Mouse (Mus musculus) kidney, postnatal 4 days (tissue): ENCODE measurements around the gene Dusp16.

ENCODE experiments used
- DNase-seq, 2 experiments: peaks; one replicate each; pipeline ENCODE4 v3.0.0; 2021; ENCODE audit warnings: mixed read lengths in 2 of 2

The Dusp16 gene

GRCm38 (mm10) chr6:134732813-134733212, 59.6 kb downstream of the Dusp16 start:
- DNase-seq, result no peak

DNA sequence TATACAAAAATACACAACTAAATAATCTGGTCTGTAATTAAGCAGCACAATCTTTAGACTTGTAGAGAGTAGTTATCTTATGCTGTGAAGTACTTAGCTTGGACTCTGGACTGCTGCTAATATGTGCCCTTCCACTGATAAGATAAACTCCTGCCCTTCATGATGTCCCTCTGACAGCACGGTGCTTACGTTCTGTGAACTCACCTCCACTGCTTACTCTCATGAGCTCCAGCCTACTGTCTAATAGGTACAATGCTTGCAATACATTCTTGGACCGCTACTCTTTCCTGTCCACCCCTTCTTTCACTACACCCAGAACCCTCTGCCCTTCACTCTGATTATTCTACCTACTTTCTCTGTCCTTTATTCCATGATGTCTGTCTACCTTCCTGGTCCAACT, 61.4 kb downstream of the Dusp16 start:
- DNase-seq, result no peak

GRCm38 (mm10) chr6:134725406-134725805, 67.0 kb downstream of the Dusp16 start:
- no peak for DNase-seq

GRCm38 (mm10) chr6:134723833-134724553, 68.4 kb downstream of the Dusp16 start:
- peak; percentile 26 to 47 for DNase-seq

- DNase-seq, result no peak
Measured at GRCm38 (mm10) chr6:134723326-134723725, 69.1 kb downstream of the Dusp16 start.

- DNase-seq, result no peak
Measured at GRCm38 (mm10) chr6:134722906-134723305, 69.5 kb downstream of the Dusp16 start.

GRCm38 (mm10) chr6:134721729-134722269, 70.6 kb downstream of the Dusp16 start:
- DNase-seq, result no peak

GRCm38 (mm10) chr6:134720150-134720549, 72.3 kb downstream of the Dusp16 start:
- DNase-seq, result no peak

DNA sequence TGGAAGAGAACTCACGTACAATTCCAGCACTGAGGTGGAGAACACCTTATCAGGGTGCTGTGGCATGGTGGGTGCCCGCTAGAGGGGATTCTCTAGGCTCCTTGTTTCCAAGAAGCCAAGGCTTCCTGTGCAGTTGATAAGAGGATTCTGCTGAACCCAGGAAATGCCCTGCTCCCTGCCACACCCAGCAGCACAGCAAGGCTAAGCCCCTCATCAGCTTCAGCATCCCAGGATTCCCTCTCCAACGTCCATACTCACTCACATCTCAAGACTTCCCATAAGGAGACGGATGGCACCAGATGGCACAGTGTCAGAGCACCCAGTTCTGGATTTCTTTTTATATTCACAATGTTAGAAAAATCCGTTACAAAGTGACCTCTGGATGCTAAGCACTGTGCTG, 73.3 kb downstream of the Dusp16 start:
- no peak for DNase-seq

- DNase-seq, result peak in 1 of 2 experiments; percentile 37
Measured at GRCm38 (mm10) chr6:134718668-134719065, 73.8 kb downstream of the Dusp16 start.

DNA sequence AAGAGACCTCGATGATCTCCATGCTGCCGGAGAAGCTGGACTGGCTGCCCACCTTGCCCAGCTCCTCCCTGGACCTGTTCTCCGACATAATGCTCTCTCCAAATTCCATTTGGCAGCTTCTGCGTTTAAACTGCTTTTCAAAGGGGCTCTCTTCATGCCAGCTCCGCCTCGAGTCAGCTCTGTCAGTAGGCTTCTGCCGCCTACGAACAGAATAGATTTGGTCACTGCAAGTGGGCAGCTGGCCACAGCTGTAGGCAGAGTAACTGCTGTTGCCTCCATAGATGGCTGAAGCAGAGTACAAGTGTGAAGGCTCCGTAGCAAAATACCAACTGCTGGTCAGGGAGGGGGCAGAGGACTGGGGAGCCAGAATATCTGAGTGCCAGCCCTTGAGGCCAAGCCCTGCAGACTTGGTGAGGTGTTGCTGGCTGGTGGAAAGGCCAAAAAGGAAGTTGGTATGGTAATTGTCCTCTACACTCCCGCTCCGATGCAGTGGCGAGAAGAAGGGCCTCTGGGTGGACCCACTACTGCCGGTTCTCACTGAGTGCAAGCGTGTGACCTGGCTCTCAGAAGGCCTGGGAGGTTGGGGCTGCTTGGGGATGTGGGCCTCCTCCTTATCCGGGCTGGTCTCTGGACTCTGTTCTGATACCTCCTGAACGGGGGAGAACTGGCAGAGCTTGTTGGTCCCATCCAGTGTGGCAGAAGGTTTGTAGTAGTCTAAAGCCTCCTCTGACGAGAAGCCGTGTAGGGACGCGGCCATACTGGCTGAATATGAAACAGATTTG, 74.3 kb downstream of the Dusp16 start:
- DNase-seq, result no peak

GRCm38 (mm10) chr6:134716168-134716587, 76.2 kb downstream of the Dusp16 start:
- DNase-seq, result no peak

- DNase-seq, result no peak
Measured at GRCm38 (mm10) chr6:134713897-134714296, 78.5 kb downstream of the Dusp16 start.

DNA sequence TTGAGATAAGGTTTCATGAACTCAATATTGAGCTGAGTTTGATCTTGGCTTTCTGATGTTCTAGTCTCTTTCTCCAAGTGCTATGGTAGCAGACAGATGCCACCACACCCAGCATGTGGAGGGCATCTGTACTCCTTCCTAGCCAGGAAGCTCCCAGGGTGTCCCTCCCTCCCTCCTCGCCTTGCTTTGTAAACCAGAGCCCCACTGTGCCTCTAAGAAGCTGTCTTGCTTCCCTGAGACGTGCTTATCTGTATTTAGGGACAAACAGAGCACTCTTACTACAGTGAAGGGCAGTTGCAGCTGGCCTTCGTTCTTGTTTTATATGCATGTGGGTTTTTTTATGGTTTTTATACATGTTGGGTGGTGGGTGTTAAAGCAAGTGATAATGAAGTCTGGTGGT, 79.1 kb downstream of the Dusp16 start:
- no peak for DNase-seq

DNA sequence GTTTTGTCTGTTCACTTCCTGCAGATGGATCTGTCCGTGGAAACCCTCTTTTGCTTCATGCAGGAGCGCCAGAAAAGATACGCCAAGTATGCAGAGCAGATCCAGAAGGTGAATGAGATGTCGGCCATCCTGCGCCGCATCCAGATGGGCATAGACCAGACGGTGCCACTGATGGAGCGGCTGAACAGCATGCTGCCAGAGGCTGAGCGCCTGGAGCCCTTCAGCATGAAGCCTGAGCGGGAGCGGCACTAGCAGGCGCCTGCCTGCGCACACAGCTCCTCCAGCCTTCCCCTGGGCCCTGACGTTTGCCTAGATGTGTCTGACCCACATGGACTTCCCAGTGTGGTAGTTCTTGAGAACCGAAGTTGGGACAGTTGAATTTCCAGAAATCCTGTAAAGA, 82.4 kb downstream of the Dusp16 start:
- no peak for DNase-seq

GRCm38 (mm10) chr6:134706467-134706866, 86.0 kb downstream of the Dusp16 start:
- DNase-seq, result no peak

- DNase-seq, result no peak
Measured at GRCm38 (mm10) chr6:134703053-134703690, 89.3 kb downstream of the Dusp16 start.

- no peak for DNase-seq
Measured at GRCm38 (mm10) chr6:134702184-134702583, 90.2 kb downstream of the Dusp16 start.

GRCm38 (mm10) chr6:134701211-134701602, 91.2 kb downstream of the Dusp16 start:
- DNase-seq, result no peak

- DNase-seq, result peak in 1 of 2 experiments; percentile 24
Measured at GRCm38 (mm10) chr6:134700451-134701210, 91.8 kb downstream of the Dusp16 start.

- DNase-seq, result peak in 1 of 2 experiments; percentile 27
Measured at GRCm38 (mm10) chr6:134698243-134698642, 94.2 kb downstream of the Dusp16 start.

GRCm38 (mm10) chr6:134696554-134696953, 95.9 kb downstream of the Dusp16 start:
- DNase-seq, result no peak

DNA sequence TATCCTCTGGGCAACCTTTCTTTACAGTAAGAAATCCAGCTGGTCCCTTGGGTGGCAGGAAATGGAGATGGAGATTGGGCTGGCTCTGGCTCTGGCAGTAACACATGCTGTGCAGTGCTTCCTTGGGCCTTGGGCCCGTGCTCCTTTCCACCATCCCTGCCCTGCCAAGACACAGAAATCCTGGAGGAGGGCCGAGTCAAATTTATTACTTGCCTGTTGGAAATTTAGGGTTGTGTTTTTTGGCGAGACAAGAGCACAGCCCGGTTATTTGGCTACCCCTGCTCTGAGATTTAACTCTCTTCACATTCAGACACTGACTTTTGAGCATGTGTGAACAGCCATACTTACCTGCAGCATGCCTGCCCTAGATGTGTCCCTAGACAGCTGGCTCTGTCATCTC, 96.3 kb downstream of the Dusp16 start:
- DNase-seq, result peak; percentile 54 to 60
